Mouse (Mus musculus) CD4-positive naive resting alpha-beta T cell, adult 76 days (primary cell): ENCODE data around the gene Gm8897. TPM values are rescaled to one million over a fixed set of nuclear protein-coding genes. Genes with fewer than 3 reads are reported as not detected.

Experiments
- total RNA-seq: library from RNA; stranded (reverse); gene quantifications from one replicate; pipeline ENCODE4 v1.2.4, GENCODE M21; 2023

The Gm8897 gene
- not detected for total RNA-seq

GRCm38 (mm10) chr5:11416118-11416517, at the start of gene Gm8897:
Gene Gm8897, plus strand, starts transcription at chr5:11416418.

Other genes starting within 250 kb of the Gm8897 start
- not detected for gene Gm5861, start 233.3 kb upstream of the Gm8897 start, total RNA-seq
- gene Gm8890, start 160.4 kb upstream of the Gm8897 start, total RNA-seq, result not detected
- not detected for gene Speer1, start 74.9 kb upstream of the Gm8897 start, total RNA-seq
- gene Gm8906, start 86.3 kb downstream of the Gm8897 start, total RNA-seq, result not detected
- not detected for gene Gm6460, start 178.5 kb downstream of the Gm8897 start, total RNA-seq